Mouse (Mus musculus): ENCODE measurements around the gene Tns1.

- peak; percentile 63 for TF ChIP-seq CTCF (IDR thresholded peaks at IDR 0.05; ENCODE audit: low read depth, low read length)
- no peak for TF ChIP-seq EP300 (IDR thresholded peaks at IDR 0.05; ENCODE audit: insufficient read depth, low read depth, low read length)
Observed at GRCm38 (mm10) chr1:74077353-74077752, 46.9 kb downstream of the Tns1 start.

All from ES-Bruce4 (cell line).